Mouse (Mus musculus) midbrain, embryonic 12.5 days (tissue): ENCODE results near the gene Aldh3b1. TPM values are rescaled to one million over a fixed set of nuclear protein-coding genes. Genes with fewer than 3 reads are reported as not detected.
A peak's percentile ranks its signal among the peaks of the same experiment; 100 is the strongest.

ENCODE experiments used
- ATAC-seq: fragments of 200-750 bp; cut with Nextera tagmentation; 2 replicates; pipeline ENCODE4 v1.8.0; 2017; ENCODE audit warnings: low read depth, moderate TSS enrichment, moderate library complexity; ENCODE audit not compliant: low FRiP score
- H3K27ac ChIP-seq: fragments of 300-500 bp; sonication (generic); replicated peaks from 2 replicates; pipeline ENCODE4 v1.5.1; 2016; ENCODE audit warnings: mild to moderate bottlenecking
- H3K27me3 ChIP-seq: fragments of 300-500 bp; sonication (generic); 2 replicates; pipeline ENCODE4 v1.6.1; 2016; ENCODE audit warnings: mild to moderate bottlenecking
- H3K36me3 ChIP-seq: fragments of 300-500 bp; sonication (generic); 2 replicates; pipeline ENCODE4 v1.6.1; 2016
- H3K4me1 ChIP-seq: fragments of 300-500 bp; sonication (generic); 2 replicates; pipeline ENCODE4 v1.6.1; 2016
- H3K4me2 ChIP-seq: fragments of 300-500 bp; sonication (generic); replicated peaks from 2 replicates; pipeline ENCODE4 v1.6.1; 2016; ENCODE audit warnings: mild to moderate bottlenecking, moderate library complexity
- H3K4me3 ChIP-seq: fragments of 300-500 bp; sonication (generic); 2 replicates; pipeline ENCODE4 v1.5.1; 2016; ENCODE audit warnings: mild to moderate bottlenecking
- H3K9ac ChIP-seq: fragments of 300-500 bp; sonication (generic); replicated peaks from 2 replicates; pipeline ENCODE4 v1.6.1; 2016; ENCODE audit warnings: mild to moderate bottlenecking, moderate library complexity
- H3K9me3 ChIP-seq: fragments of 300-500 bp; sonication (generic); 2 replicates; pipeline ENCODE4 v1.6.1; 2016; ENCODE audit warnings: mild to moderate bottlenecking
- WGBS: fragments of 180-500 bp; shearing (Covaris S2); methylation state at CpG from one replicate; pipeline ENCODE4 v1.1.7; 2016; 5-methylcytosine and 5-hydroxymethylcytosine counted together
- polyA plus RNA-seq: library from polyadenylated mRNA; unstranded; fragments of >200 nt; fragmentation: Nextera tagmentation; extraction: Ambion mirVana; gene quantifications from 2 replicates; pipeline ENCODE4 v1.2.1, GENCODE M21; 2016

Aldh3b1 gene
- polyA plus RNA-seq, 1 experiment from 2014 or later: 0.83 TPM

DNA sequence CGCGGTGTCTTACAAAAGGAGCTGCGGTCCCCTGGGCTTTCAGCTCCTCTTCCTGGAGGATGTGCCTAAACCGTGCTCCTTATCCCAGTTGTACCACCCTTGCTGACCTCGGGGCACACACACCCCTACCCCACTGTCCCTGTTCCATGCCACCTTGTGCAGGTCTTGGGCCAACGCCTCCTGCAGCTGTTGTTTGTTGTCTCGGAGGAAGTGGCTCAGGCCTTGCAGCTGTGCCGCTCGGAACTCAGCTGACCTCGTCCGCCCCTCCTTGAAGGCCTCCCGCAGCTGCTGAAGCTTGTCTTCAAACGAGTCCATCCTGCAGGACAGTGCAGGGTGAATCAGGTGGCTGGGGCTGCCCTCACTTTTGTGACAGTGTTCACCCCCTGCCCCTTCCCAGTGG is 6.0 kb downstream of the Aldh3b1 start:
- Histone ChIP-seq H3K4me2 (no peak overlapping the region), H3K4me1 (no peaks in the 10 kb centered on the region), H3K27me3 (no peaks in the 10 kb centered on the region), H3K36me3 (no peaks in the 10 kb centered on the region), H3K4me3 (no peak overlapping the region), H3K9ac (no peak overlapping the region), H3K9me3 (no peaks in the 10 kb centered on the region), H3K27ac (no peak overlapping the region)
- 56% methylated on average over 13 of the region's 13 CpGs for WGBS
- no peak for ATAC-seq

- Histone ChIP-seq H3K4me3 (no peak overlapping the region), H3K9ac (no peak overlapping the region; the same call in 1 of the 2 replicates), H3K27ac (no peak overlapping the region), H3K4me2 (no peak overlapping the region), H3K4me1 (no peaks in the 10 kb centered on the region), H3K27me3 (no peaks in the 10 kb centered on the region), H3K36me3 (no peaks in the 10 kb centered on the region), H3K9me3 (no peaks in the 10 kb centered on the region)
- WGBS: 63% methylated on average over 10 of the region's 10 CpGs
- ATAC-seq: no peak
Observed at GRCm38 (mm10) chr19:3922661-3923371, 6.8 kb downstream of the Aldh3b1 start.

DNA sequence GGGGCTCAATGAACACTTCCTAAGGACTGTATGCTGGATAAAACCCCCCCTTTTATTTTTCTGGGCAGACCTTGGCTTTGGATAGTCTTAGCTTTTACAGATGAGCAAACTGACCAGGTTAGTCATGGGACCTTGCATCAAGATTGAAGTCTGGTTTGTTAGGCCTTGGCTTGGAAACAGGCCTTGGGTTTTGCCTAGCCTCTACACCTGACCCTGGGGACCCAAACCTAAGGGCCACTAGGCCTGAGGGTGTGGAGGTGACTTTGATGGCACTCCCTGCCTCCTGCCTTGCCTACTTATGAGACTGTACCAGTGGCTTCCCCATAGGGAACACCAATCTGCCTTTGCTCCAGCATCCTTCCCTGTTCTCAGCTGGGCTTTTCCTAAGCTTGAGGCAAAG is 9.7 kb downstream of the Aldh3b1 start:
- Histone ChIP-seq H3K9ac (no peak overlapping the region), H3K27me3 (no peaks in the 10 kb centered on the region), H3K36me3 (no peaks in the 10 kb centered on the region), H3K4me1 (no peaks in the 10 kb centered on the region), H3K9me3 (no peaks in the 10 kb centered on the region), H3K27ac (no peak overlapping the region), H3K4me2 (no peak overlapping the region), H3K4me3 (no peak overlapping the region)
- ATAC-seq: no peak

- peaks cover 14% of the 10 kb centered on the region for H3K4me1 ChIP-seq
- no peak overlapping the region for H3K4me3 ChIP-seq
- no peak overlapping the region for H3K9ac ChIP-seq
- no peak overlapping the region for H3K27ac ChIP-seq
- H3K36me3 ChIP-seq: no peaks in the 10 kb centered on the region
- no peak overlapping the region for H3K4me2 ChIP-seq
- no peaks in the 10 kb centered on the region for H3K9me3 ChIP-seq
- WGBS: 79% methylated on average over 11 of the region's 11 CpGs
- ATAC-seq: no peak
- no peaks in the 10 kb centered on the region for H3K27me3 ChIP-seq
Observed at GRCm38 (mm10) chr19:3916727-3917126, 12.9 kb downstream of the Aldh3b1 start.

DNA sequence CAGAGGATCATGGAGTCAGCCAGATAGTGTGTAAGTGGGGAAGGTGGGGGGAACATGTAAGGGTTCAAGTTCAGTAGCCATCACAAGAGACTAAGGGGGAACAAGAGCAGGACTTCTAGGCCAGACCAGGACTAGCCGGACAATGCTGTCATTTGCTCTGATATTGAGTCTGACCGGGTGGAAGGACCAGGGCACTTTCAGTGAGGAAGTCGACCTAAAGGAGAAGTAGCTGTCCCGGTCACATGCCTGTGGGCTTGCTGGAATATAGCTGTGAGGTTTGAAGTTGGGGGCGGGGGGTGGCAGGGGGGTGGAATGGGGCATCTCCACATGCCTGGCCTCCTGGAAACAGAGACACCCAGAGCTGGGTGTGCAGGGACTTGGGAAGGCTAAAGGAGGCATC is 15.1 kb downstream of the Aldh3b1 start:
- Histone ChIP-seq H3K9me3 (no peaks in the 10 kb centered on the region), H3K36me3 (peaks cover 18% of the 10 kb centered on the region), H3K4me3 (no peak overlapping the region), H3K27ac (no peak overlapping the region), H3K4me1 (peaks cover 17% of the 10 kb centered on the region), H3K4me2 (no peak overlapping the region), H3K27me3 (no peaks in the 10 kb centered on the region), H3K9ac (no peak overlapping the region)
- ATAC-seq: no peak
- WGBS: 92% methylated on average over 5 of the region's 5 CpGs

GRCm38 (mm10) chr19:3913692-3914091 is 15.9 kb downstream of the Aldh3b1 start:
- Histone ChIP-seq H3K27me3 (no peaks in the 10 kb centered on the region), H3K9ac (peak overlapping the region; percentile 61; the same call in 1 of the 2 replicates), H3K4me2 (peak overlapping the region; percentile 74), H3K4me3 (peak overlapping the region; percentile 72), H3K36me3 (peaks cover 26% of the 10 kb centered on the region), H3K9me3 (no peaks in the 10 kb centered on the region), H3K27ac (no peak overlapping the region), H3K4me1 (peaks cover 17% of the 10 kb centered on the region)
- ATAC-seq: no peak
- 90% methylated on average over 8 of the region's 8 CpGs for WGBS

DNA sequence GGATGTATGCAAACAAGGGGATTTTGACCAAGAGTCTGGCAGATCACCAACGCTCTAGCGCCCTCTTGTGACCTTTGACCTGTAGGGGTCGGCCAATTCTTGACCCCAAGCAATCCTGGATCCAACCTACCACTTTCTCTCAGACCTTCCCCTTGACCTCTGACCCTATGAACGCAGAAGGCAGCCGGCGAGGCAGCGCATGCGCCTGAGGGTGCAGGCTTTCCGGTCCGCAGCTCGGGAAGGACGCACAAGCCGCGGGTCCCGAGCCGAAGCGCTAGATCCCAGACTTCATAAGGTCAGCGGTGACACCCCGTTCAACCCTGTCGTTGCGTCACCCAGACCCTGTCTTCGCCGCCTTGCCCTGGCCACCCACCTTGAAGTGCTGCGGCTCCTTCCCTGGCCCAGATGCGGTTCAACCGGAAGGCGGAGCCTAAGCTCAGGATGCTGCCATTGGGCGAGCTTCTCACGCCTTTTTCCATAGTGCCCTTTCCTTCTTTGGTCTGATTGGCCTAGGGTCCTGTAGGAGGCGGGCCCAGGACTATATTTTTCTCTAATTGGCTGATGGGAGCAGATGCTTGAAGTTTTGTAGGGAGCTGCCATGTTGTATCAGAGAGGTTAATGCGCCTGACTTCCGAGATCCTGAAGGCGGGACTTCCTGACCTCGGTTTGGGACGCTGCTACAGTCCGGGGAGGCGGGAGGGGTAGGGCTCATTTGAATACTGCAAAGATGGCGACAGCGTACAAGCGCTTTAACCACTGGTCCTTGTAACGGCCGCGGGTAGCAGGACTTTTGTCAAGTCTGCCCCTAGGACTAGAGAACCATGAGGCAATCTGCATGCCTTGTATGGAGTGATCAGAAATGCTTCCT is 17.0 kb downstream of the Aldh3b1 start, which contains the start of gene Ndufs8:
Ndufs8 (minus strand) TSS at position 438 of the 868 bp plus-strand sequence.
- Histone ChIP-seq H3K27ac (peak within 1 kb of the TSS; percentile 78), H3K36me3 (peaks cover 33% of the 10 kb centered on the region), H3K9me3 (no peaks in the 10 kb centered on the region), H3K4me1 (peaks cover 17% of the 10 kb centered on the region), H3K4me2 (peak within 1 kb of the TSS; percentile 74), H3K9ac (peak within 1 kb of the TSS; percentile 61), H3K4me3 (peak within 1 kb of the TSS; percentile 72), H3K27me3 (peaks cover 1% of the 10 kb centered on the region; the same call in 1 of the 2 replicates)
- WGBS: under 1% methylated on average over 43 of the region's 43 CpGs
- ATAC-seq: peak; percentile 98

DNA sequence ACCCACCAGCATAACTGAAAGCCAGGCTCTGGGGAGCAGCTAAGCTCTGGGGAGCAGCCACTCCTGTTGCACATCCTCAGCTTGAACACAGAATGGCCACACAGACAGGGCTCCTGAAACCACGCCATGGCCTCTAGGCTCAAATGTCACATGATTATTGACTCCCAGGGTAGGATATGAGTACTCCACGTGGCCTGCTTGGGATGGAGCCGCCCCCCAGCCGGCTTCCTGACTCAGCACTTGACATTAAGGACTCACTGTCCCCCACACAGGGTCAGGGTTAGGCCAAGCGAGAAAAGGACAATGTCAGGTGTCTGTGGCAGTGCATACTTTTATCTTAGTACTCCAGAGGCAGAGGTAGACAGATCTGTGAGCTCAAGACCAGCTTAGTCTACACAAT is 19.4 kb downstream of the Aldh3b1 start:
- WGBS: 87% methylated on average over 5 of the region's 5 CpGs
- Histone ChIP-seq H3K27me3 (peaks cover 19% of the 10 kb centered on the region), H3K36me3 (peaks cover 33% of the 10 kb centered on the region), H3K4me1 (peaks cover 32% of the 10 kb centered on the region), H3K4me3 (no peak overlapping the region), H3K4me2 (no peak overlapping the region), H3K9me3 (no peaks in the 10 kb centered on the region), H3K27ac (no peak overlapping the region), H3K9ac (no peak overlapping the region)
- ATAC-seq: no peak

- Histone ChIP-seq H3K9ac (no peak overlapping the region), H3K9me3 (no peaks in the 10 kb centered on the region), H3K4me2 (no peak overlapping the region), H3K4me1 (peaks cover 27% of the 10 kb centered on the region), H3K27ac (no peak overlapping the region), H3K36me3 (peaks cover 33% of the 10 kb centered on the region), H3K4me3 (no peak overlapping the region), H3K27me3 (peaks cover 19% of the 10 kb centered on the region)
- no peak for ATAC-seq
- WGBS: 85% methylated on average over 8 of the region's 8 CpGs
Observed at GRCm38 (mm10) chr19:3907876-3908660, 21.5 kb downstream of the Aldh3b1 start.

DNA sequence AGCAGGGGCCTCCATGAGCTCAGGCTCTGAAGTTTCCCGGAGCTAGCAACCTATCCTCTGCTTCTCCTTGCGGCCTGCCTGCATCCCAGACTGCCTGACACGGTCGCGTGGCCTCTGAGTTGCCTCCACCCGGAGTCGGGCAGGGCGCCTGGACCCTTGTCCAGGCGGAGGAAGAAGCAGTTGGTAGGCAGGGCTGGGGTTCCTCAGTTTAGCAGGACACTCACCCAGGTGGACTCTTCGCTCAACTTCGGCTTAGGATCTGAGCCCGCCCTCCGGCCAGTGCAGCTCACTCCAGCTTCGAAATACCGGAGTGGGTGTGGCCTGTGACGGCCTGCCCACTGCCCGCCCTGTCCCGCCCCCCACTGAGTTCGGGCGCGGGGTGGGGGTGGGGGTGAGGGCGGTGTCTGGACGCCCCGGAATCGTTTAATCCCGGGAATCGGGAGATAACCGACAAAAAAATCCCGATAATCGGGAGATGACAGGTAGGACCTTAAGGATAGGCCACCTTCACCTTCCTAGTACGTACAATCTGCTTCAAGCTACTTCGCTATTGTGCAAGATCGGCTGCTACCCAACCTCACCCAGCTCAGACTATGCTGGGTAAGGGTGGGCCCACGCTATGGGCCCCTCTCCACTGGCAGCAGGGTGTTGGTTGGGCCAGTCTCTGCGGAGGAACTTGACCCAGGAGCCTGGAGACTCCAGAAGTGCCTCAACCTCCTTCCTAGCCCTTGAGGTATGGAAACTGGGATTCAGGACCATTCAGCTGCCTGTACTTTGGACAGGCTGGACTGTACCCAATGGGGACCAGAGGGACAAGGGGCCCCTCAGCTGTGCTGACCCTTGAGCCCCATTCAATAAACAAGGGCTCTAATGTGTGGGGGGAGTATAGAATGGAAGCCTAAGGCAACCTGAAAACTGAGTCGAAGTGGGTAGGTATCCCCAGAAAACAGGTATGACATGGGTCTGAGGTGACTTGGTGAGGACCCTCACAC is 22.5 kb downstream of the Aldh3b1 start, which contains the start of gene Tcirg1:
Tcirg1 (minus strand) TSS at position 339 of the 992 bp plus-strand sequence.
- Histone ChIP-seq H3K36me3 (peaks cover 33% of the 10 kb centered on the region), H3K9me3 (no peaks in the 10 kb centered on the region), H3K4me1 (peaks cover 25% of the 10 kb centered on the region), H3K27me3 (peaks cover 19% of the 10 kb centered on the region), H3K4me2 (peak within 1 kb of the TSS; percentile 67), H3K9ac (peak within 1 kb of the TSS; percentile 52), H3K27ac (no peak within 1 kb of the TSS), H3K4me3 (peak within 1 kb of the TSS; percentile 45)
- ATAC-seq: peak; percentile 55; the same call in 1 of the 2 replicates
- 7% methylated on average over 36 of the region's 36 CpGs for WGBS

DNA sequence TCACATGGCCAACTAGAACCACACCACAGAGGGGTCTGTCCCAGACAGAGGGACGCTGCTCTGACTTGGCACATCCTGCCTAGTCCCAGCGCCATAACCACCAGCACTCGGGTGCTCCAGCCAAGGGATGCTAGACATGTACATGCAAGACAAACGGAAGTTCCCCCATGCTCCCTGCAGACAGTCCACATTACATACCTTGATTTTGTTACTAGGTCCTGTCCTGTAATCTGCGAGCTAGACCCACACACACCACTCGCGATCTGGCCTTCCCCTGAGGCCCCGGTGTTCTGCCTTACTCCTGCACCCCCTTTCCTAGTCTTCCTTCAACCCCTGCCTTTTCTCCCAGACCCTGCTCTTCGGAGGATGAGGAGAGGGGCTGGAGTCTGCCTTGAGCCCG is 23.3 kb downstream of the Aldh3b1 start:
- Histone ChIP-seq H3K9ac (peak overlapping the region; percentile 52; the same call in 1 of the 2 replicates), H3K27me3 (peaks cover 19% of the 10 kb centered on the region), H3K4me1 (peaks cover 18% of the 10 kb centered on the region), H3K27ac (no peak overlapping the region), H3K36me3 (peaks cover 31% of the 10 kb centered on the region), H3K9me3 (no peaks in the 10 kb centered on the region), H3K4me2 (peak overlapping the region; percentile 67), H3K4me3 (peak overlapping the region; percentile 45)
- 43% methylated on average over 10 of the region's 10 CpGs for WGBS
- no peak for ATAC-seq
